Mouse (Mus musculus): ENCODE data around the gene Lamb1. TPM values are rescaled to one million over a fixed set of nuclear protein-coding genes. Genes with fewer than 3 reads are reported as not detected.

The Lamb1 gene
- total RNA-seq, 2 experiments from 2014 or later: 36.1 to 37.7 TPM

GRCm38 (mm10) chr12:31374603-31375282, 109.7 kb downstream of the Lamb1 start:
- DNase-seq (ENCODE audit: extremely low spot score in 1 of 2, low spot score in 1 of 2): peak; percentile 37 to 52

- no peak for DNase-seq (ENCODE audit: extremely low spot score in 1 of 2, low spot score in 1 of 2)
Measured at GRCm38 (mm10) chr12:31375283-31375615, 110.2 kb downstream of the Lamb1 start.

GRCm38 (mm10) chr12:31376326-31376950, 111.4 kb downstream of the Lamb1 start:
- DNase-seq (ENCODE audit: extremely low spot score in 1 of 2, low spot score in 1 of 2): no peak

- DNase-seq (ENCODE audit: extremely low spot score in 1 of 2, low spot score in 1 of 2): no peak
Measured at GRCm38 (mm10) chr12:31377241-31377640, 112.2 kb downstream of the Lamb1 start.

Other genes with a start within 250 kb of the Lamb1 start
- gene Fam110c, start 191.4 kb upstream of the Lamb1 start, total RNA-seq (2021): under 1 TPM in 1 of 2 experiments, not detected in 1; 0.07 TPM
- gene Gm6993, start 24.5 kb upstream of the Lamb1 start, total RNA-seq (2021): not detected
- 100 to 1,000 TPM; 104 to 107 TPM for gene Dld, start 86.2 kb downstream of the Lamb1 start, total RNA-seq (2021)
- gene Slc26a3, start 125.6 kb downstream of the Lamb1 start, total RNA-seq (2021): under 1 TPM; 0.16 to 0.20 TPM
- gene Cbll1, start 234.4 kb downstream of the Lamb1 start, total RNA-seq (2021): 10 to 100 TPM; 21.1 to 22.2 TPM